Mouse (Mus musculus) ES-Bruce4 (cell line): ENCODE data around the gene Pck1. TPM values are rescaled to one million over a fixed set of nuclear protein-coding genes. Genes with fewer than 3 reads are reported as not detected.

ENCODE experiments used
- H3K27ac ChIP-seq: 2 replicates; pipeline ENCODE4 v1.5.1; 2012; ENCODE audit warnings: low read length, inconsistent platforms; ENCODE audit not compliant: insufficient read depth
- H3K27me3 ChIP-seq: 2 replicates; pipeline ENCODE4 v1.6.1; 2012; ENCODE audit warnings: mild to moderate bottlenecking, low read length, inconsistent platforms; ENCODE audit not compliant: control insufficient read depth, poor library complexity, insufficient read depth, severe bottlenecking
- H3K36me3 ChIP-seq: 2 replicates; pipeline ENCODE4 v1.6.1; 2012; ENCODE audit warnings: inconsistent platforms, mild to moderate bottlenecking, low read length, moderate library complexity; ENCODE audit not compliant: control insufficient read depth, poor library complexity, insufficient read depth, severe bottlenecking
- H3K4me1 ChIP-seq: one replicate; pipeline ENCODE4 v1.8.1; 2011; ENCODE audit warnings: low read length; ENCODE audit not compliant: control insufficient read depth, insufficient read depth
- H3K4me3 ChIP-seq: 2 replicates; pipeline ENCODE4 v1.5.1; 2011; ENCODE audit warnings: low read depth, mild to moderate bottlenecking, low read length
- H3K9ac ChIP-seq: 2 replicates; pipeline ENCODE4 v1.6.1; 2012; ENCODE audit warnings: low read depth, mild to moderate bottlenecking, inconsistent platforms; ENCODE audit not compliant: poor library complexity, severe bottlenecking
- H3K9me3 ChIP-seq: replicated peaks from 2 replicates; pipeline ENCODE4 v1.6.1; 2012; ENCODE audit warnings: mild to moderate bottlenecking, low read length, inconsistent platforms; ENCODE audit not compliant: control insufficient read depth, poor library complexity, insufficient read depth, severe bottlenecking
- CTCF ChIP-seq: IDR thresholded peaks from one replicate; pipeline ENCODE4 v1.8.1; 2011; ENCODE audit warnings: low read depth, low read length
- EP300 ChIP-seq: IDR thresholded peaks from 2 replicates; pipeline ENCODE4 v1.6.1; 2011; ENCODE audit warnings: low read depth, low read length; ENCODE audit not compliant: insufficient read depth
- POLR2A ChIP-seq: IDR thresholded peaks from one replicate; pipeline ENCODE4 v1.8.1; 2011; ENCODE audit warnings: low read length; ENCODE audit not compliant: insufficient read depth
- polyA plus RNA-seq: library from polyadenylated mRNA; stranded (reverse); fragments of >200 nt; gene quantifications from 2 replicates; pipeline ENCODE4 v1.2.4, GENCODE M21; 2011; ENCODE audit warnings: low read depth; ENCODE audit not compliant: missing spikeins, insufficient read depth, insufficient read length

Pck1 gene
- polyA plus RNA-seq, 1 experiment, result not detected

GRCm38 (mm10) chr2:173180026-173180425 is 27.2 kb downstream of the Pck1 start:
- no peaks in the 10 kb centered on the region for H3K9me3 ChIP-seq
- no peak overlapping the region for H3K4me3 ChIP-seq
- H3K27me3 ChIP-seq, result no peaks in the 10 kb centered on the region
- H3K27ac ChIP-seq, result no peak overlapping the region
- TF ChIP-seq POLR2A, result no peak
- TF ChIP-seq EP300, result no peak
- no peak for TF ChIP-seq CTCF
- no peak overlapping the region for H3K9ac ChIP-seq
- H3K36me3 ChIP-seq, result no peaks in the 10 kb centered on the region
- no peaks in the 10 kb centered on the region for H3K4me1 ChIP-seq

DNA sequence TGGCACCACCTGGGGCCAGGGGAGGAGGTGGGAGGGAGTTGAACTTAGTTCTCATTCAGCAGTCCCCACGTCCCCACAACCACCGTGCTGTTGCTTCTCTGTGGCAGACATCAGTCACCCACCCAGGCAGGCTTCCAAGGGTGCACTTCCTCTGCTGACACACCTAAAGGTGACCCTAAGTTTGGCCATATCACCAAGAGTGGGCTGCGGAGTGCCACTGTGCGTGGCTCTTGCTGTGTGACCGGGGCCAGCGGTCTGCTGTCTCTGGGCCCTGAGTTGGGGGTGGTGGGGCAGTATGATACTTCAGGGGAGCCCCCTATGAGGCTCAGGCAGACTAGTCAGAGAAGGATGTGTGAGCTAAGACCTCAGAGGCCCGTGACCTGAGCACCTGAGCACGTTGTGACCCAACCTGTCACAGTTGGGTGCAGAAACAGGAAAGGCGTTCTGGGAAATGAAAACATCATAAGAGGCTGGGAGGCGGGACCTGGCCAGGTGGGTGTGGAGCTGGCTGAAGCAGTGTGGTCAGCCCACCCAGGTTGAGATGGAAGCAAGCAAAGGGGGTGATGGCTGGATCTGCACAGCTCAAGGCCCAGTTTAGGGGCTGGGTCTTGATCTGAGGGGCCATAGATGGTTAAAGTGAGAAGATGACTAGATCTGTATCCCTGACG is 28.0 kb downstream of the Pck1 start:
- H3K4me3 ChIP-seq, result no peak overlapping the region
- H3K9ac ChIP-seq, result no peak overlapping the region
- no peaks in the 10 kb centered on the region for H3K4me1 ChIP-seq
- H3K27ac ChIP-seq, result no peak overlapping the region
- no peaks in the 10 kb centered on the region for H3K36me3 ChIP-seq
- TF ChIP-seq CTCF, result no peak
- no peak for TF ChIP-seq EP300
- TF ChIP-seq POLR2A, result no peak
- H3K27me3 ChIP-seq, result no peaks in the 10 kb centered on the region
- H3K9me3 ChIP-seq, result no peaks in the 10 kb centered on the region

DNA sequence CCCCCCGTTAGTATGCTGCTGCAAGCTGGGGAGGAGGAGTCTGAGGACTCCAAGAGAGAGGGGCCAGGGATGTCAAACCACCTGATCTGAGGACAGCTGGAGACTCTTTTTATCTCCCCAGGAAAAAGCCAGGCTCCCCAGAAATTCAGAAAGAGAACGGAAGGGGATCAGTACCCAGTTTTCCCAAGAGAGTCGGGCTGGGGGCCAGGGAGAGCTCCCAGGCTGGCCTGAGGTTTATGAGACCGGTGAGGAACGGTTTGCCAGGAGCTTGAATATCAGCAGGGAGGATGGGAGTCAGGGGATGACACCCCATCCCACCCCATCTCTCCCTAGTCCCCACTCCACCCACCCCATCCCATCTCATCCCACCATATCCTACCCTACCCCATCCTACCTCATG is 28.6 kb downstream of the Pck1 start:
- no peaks in the 10 kb centered on the region for H3K27me3 ChIP-seq
- H3K27ac ChIP-seq, result no peak overlapping the region
- H3K9ac ChIP-seq, result no peak overlapping the region
- H3K9me3 ChIP-seq, result no peaks in the 10 kb centered on the region
- TF ChIP-seq EP300 (no peak), POLR2A (no peak), CTCF (no peak)
- no peaks in the 10 kb centered on the region for H3K36me3 ChIP-seq
- no peak overlapping the region for H3K4me3 ChIP-seq
- H3K4me1 ChIP-seq, result no peaks in the 10 kb centered on the region

- Histone ChIP-seq H3K36me3 (no peaks in the 10 kb centered on the region), H3K9ac (no peak overlapping the region)
- no peak for TF ChIP-seq EP300
- no peak for TF ChIP-seq CTCF
- no peak for TF ChIP-seq POLR2A
These were observed 29.1 kb downstream of the Pck1 start for GRCm38 (mm10) chr2:173181901-173182300.

GRCm38 (mm10) chr2:173182796-173183195 is 29.9 kb downstream of the Pck1 start:
- Histone ChIP-seq H3K27me3 (no peaks in the 10 kb centered on the region), H3K4me1 (no peaks in the 10 kb centered on the region), H3K4me3 (no peak overlapping the region), H3K36me3 (no peaks in the 10 kb centered on the region), H3K27ac (no peak overlapping the region), H3K9me3 (no peaks in the 10 kb centered on the region), H3K9ac (no peak overlapping the region)
- no peak for TF ChIP-seq POLR2A
- TF ChIP-seq CTCF, result no peak

More at GRCm38 (mm10) chr2:173181901-173182300, 29.1 kb downstream of the Pck1 start:
- Histone ChIP-seq H3K4me3 (no peak overlapping the region), H3K4me1 (no peaks in the 10 kb centered on the region), H3K9me3 (no peaks in the 10 kb centered on the region), H3K27ac (no peak overlapping the region), H3K27me3 (no peaks in the 10 kb centered on the region)

DNA sequence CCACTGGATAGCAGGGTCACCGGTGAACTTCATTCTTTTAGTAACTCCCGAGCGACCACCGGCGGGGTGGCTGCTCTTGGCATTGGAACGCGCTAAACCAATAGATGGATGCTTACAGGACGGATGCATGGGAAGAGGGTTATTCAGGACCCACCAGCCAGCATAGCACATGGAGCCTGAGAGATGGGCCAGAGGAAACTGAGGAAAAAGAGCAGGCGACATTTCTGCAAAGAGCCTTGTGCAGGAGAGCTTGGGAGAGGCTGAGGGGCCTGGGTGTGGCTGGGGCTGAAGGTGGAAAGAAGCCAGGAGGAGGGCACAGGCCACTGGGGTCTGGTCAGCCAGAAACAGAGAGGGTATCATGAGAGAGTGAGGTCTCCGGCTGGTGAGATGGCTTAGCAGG is 30.5 kb downstream of the Pck1 start:
- no peaks in the 10 kb centered on the region for H3K36me3 ChIP-seq
- H3K4me3 ChIP-seq, result no peak overlapping the region
- no peak overlapping the region for H3K9ac ChIP-seq
- H3K9me3 ChIP-seq, result no peaks in the 10 kb centered on the region
- TF ChIP-seq POLR2A (no peak), EP300 (no peak), CTCF (no peak)
- H3K27me3 ChIP-seq, result no peaks in the 10 kb centered on the region
- H3K4me1 ChIP-seq, result no peaks in the 10 kb centered on the region
- H3K27ac ChIP-seq, result no peak overlapping the region
